Mouse (Mus musculus): ENCODE measurements around the gene Avpi1.

The Avpi1 gene

DNA sequence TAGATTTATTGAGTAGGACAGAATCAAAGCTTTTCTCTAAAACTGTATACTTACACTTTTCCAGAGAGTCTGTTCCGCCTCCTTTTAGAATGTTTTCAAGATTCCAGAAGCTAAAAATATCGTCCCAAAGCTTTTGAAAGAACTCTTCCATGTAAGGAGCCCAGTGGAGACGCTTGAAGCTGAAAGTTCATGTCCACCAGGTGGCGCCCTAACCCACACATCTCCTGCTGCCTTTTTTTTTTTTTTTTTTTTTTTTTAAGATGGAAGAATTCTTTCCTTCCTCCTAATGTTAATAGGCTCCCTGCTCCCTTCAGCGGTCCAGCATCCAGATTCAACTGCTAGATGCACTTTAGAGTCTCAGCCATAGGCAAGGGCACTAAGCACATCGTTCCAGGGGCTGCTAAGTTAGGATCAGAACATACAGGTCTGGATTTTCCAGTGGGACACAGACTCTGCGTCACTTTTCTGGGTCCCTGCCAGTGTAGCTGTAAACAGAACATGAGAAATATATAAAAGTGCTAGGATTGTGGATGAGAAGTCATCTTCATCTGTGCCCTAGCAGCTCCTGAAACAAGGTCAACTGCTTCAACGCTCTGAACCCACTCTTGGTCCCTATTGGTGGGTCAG is 15.8 kb upstream of the Avpi1 start:
- peak; percentile 79 for DNase-seq (ENCODE audit: low spot score)

DNA sequence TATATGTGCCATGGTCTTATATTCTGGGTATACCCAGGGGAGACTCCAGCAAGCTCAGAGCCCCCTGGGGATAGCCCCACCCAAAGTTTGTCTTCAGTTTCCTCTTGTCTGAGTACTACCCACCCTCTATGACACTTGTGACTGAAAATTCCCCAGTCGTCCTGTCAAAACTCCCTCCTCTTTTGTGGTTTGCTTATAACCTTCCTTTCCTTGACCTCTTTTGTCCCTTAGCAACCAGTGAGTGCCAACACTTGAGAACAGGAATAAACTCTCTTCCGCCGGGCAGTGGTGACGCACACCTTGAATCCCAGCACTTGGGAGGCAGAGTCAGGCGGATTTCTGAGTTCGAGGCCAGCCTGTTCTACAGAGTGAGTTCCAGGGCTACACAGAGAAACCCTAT is 15.2 kb upstream of the Avpi1 start:
- DNase-seq (ENCODE audit: low spot score): no peak

DNA sequence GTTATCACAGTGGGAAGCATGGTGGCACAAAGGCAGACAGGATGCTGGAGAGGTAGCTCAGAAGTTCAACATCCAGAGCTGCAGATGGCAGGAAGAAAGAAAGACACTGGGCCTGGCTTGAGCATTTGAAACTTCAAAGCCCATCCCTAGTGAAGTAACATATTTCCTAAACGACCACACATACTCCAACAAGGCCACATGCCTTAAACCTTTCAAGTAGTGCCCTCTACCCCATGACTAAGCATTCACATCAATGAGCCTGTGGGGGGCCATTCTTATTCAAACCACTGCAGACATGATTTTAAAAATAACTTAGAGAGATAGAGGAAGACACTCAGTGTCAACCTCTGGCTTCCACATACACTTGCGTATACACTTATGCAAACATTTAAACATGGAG is 13.9 kb upstream of the Avpi1 start:
- DNase-seq (ENCODE audit: low spot score): no peak

DNA sequence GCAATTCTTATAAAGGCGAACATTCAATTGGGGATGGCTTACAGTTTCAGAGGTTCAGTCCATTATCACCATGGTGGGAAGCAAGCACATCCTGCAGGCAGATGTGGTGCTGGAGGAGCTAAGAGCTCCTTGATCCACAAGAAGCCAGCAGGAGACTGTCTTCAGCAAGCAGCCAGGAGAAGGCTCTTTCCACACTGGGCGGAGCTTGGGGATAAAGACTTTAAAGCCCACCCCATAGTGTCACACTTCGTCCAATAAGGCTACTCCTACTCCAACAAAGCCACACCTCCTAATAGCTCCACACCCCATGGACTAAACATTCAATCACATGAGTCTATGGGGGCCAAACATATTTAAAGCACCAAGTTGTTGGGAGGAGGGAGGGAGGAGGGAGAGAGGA is 13.1 kb upstream of the Avpi1 start:
- no peak for DNase-seq (ENCODE audit: low spot score)

DNA sequence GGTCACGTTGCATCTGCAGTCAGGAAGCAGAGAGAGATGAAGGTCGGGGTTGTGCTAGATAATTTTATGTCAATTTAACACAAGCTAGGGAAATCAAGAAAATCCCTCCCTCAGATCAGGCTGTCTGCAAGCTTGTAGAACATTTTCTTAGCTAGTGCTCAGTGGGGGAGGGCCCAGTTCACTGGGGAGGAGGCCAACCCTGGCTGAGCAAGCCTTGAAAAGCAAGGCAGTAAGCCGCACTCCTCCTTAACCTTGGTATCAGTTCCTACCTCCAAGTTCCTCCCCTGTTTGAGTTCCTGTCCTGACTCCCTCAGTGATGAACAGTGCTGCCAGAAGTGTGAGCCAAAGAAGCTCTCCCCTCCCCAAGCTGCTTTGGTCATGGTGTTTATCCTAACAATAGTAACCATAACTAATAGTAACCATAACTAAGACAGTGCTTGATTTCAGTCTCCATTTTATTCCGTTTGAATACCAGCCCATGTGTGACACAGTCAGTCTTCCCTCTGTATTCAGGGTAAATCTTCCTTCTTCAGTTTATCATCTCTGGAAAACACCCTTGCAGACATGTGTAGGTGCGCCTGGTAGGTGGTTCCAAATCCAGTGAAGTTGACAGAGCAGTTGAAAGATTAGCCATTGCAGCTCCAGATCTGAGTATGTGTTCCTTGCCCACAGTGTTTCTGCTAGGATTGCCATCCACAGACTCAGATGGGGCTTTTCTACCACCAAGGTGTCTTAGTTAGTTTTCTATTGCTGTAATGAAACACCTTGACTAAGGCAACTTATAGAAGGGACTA is 11.1 kb upstream of the Avpi1 start:
- DNase-seq (ENCODE audit: low spot score): no peak

DNA sequence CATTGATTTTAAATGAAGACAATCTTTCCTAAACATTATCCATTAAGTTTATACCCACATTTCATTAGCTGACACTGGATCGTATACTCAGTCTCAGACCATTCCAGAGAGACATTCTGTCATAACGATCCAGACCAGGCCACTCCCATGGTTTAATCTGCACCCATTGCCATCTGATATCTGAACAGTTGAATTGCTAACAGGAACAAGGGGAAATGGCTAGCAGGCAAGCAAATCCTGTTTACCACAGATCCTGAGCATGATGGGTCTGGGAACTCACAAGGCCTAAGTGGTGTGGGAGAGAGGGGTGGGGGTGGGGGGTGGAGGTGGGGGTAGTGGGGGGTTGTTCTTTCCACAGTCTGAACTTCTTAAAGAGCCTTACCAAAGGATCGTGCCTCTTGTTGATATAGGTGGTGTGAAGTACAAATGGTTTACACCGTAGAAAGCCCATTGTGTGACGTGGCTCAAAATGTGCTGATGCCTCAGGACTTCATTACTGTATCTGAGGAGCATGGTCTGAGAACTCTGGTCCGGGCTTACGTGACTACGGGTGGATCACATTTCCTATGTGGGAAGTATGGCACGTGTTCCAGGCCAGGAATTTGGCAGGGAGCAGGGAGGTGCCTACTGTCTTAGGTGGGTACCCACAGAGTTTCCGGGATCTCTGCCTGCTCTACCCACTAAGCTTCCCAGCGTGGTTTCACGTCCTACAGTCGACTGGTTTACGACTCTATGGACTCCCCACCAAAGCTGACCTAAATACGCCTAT is 9.8 kb upstream of the Avpi1 start:
- no peak for DNase-seq (ENCODE audit: low spot score)

DNA sequence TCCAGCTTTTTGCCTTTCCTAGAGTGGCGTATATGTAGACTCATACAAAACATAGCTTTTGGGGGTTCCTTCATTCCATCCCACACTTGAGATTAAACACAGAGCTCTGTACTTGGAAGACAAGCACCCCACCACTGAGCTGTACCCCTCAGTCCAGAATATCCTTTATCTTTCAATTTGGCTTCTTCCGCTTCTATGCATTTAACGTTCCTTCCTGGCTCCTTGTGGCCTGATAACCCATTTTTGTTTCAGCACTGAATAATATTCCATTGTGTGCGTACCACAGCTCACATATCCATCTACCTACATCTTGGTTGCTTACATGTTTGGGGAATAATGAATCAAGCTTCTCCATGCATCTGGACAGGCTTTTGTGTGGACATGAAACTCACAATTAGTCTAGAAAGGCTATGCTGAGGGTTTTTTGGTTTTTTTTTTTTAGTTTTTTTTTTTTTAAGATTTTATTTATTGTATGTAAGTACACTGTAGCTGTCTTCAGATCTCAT is 8.4 kb upstream of the Avpi1 start:
- DNase-seq (ENCODE audit: low spot score): no peak

DNA sequence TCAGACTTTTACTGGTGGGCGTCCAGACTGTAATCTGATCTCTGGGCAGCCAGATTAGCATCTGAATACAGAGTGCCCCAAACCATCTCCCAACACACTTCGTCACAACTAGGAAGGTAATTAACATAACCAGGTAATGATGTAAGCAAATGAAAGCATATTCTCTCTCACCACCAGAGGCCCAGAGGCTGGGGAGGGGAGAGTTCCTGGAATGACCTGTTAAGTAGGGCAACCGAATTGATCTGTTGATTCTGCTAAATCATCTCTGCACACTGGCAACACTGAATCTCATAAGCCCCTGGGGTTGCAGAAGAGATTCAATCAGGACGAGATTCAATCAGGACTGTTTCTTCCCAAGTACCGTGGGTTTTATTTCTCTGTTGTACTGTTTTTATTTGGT is 7.3 kb upstream of the Avpi1 start:
- DNase-seq (ENCODE audit: low spot score): no peak

DNA sequence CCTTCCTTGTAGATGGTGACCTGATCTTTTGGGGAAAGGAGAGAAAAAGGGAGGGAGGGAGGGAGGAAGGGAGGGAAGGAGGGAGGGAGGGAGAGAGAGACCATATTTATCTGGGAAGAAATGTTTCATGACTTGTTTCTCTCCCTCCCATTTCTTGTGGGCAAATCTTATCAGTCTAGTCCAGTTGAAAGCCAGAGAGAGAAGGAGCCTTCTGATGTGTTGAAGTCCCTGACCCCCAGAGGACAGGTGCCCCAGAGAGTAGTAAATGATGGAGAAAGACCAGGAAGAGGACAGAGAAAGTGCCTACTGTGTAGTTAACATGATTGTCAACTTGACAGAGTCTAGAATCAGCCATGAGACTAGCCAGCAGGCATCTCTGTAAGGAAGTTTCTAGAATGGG is 6.2 kb upstream of the Avpi1 start:
- DNase-seq (ENCODE audit: low spot score): no peak

DNA sequence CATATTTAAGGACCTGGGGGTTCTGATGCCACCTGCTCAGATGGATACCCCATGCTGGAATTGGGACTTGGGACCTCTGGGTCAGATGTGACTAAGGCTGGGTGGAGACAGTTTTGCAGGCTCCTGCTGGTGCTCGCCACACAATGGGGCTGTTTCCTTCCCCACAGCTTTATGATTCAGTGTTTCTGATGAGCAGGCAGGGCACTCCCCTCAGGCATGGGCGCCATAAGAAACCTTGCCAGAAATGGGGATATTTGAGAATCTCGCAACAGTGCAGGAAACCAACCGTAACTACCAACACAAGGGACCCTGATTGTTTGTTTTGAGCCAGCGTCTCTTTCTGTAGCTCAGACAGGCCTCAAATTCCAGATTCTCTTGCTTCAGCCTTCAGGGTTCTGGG is 2.2 kb upstream of the Avpi1 start:
- no peak for DNase-seq (ENCODE audit: low spot score)

DNA sequence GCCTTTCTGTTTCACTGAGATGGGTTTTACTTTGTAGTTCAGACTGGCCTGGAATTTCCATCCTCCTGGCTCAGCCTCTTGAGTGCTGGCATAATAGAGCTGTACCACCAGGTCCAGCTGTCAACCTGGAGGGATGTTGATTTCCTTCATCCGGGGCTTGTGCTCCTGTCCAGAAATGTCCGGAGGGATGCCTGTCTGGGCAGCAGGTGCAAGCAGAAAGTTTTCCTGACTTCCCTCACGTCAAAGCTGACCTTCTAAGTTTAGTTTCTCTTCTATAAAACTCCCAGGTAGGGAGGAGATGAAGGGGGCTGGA is 1.4 kb upstream of the Avpi1 start:
- no peak for DNase-seq (ENCODE audit: low spot score)

DNA sequence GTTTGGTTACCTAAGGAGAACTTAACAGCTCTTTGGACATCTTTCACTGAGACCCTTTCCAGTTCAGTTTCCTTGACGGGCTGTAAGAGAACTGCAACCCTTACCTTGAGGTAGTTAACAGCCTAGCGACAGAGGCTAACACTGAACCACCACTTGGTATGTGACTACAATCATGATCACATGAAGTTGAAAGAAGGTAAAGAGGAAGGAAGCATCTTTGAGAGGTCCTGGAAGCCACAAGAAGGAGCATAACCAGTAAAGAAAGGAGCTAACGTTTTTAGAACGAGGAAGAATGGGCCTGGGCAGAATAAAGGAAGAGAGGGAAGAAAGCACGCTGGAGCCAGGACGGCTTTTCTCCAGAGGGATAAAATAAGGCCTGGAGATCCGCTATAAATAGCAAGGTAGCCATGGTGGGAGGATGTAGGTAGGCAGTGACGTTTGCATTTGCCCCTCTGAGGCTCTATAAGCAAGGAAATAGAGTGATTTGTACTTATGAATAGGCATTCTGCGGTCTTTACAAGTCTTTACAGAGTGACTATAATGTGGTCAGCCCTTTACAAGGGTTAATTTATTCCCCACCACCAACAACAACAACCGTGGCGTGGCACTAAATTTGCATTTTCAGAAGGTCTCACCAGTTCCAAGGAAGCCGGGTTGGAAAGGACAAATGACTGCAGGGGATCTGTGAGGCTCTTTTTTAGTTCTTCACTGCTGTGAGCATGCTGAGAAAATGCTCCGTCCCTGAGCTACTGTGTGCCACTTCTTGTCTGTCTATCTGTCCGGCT is 842 bp upstream of the Avpi1 start:
- DNase-seq (ENCODE audit: low spot score): no peak

DNA sequence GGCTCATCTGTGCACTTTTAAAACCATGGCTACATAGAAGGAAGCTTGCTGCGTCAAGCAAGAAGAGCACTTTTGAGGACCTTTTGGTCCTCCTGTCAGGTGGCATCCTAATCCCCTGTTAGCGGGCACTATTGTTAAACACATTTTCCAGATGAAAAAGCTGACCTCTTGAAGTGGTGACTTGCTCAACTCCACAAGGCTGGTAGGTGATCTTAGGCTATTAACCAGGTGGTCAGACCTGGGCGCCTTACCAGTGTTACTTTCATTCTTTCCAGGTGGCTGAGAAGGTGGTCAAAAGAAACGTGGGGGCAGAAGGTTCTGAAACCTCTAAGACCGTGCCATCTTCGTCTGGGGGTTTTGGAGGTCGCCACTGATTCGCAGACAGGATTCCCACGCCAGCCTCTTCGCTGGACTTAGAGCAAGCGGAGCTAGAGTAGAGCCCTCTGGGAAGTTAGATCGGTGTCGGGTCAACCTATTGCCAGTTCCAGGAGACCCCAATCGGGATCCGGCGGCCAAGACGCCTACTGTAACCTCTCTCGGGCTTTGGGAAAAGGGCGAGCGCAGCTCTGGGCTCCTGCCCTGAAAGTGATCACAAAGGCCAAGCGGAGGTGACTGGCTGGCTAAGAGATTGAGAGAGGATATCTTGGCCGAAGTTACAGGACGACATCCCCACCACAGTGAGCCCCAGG is 663 bp downstream of the Avpi1 start:
- no peak for DNase-seq (ENCODE audit: low spot score)

DNA sequence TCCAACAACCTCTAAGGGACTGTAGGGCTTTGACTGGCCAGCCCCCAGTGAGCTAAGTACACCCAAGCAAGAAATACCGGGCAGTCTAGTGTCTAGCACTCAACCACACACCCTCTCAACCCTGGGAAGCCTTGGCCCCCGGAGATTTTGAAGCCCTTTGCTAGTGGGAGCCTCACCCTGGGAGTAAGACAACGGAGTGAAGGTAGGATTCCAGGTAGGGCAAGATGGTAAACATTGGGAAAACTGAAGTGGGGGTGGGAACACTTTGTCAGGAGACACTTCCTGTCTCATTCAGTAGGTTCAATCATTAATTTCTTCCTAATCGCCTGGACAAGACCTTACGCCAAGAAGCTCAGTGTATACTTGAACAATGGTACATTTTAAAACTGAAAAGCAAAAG is 1.8 kb downstream of the Avpi1 start:
- no peak for DNase-seq (ENCODE audit: low spot score)

DNA sequence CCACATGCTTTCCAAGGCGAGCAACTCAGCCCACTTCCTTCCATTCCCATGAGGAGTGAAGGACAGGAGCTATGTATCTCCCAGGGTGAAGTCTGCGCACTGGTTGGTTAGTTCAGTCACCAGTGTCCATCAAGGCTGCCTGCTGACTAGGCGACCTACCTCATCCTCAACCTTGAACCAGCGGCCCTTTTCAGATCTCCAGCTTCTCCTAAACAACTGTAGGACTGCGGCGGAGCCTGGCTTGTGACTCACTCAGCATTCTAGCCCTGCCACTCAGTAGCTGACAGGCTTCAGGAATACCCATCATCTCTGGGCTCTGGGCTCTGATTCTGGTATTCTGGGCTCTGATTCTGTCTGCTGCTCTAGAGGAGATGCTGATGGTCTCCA is 2.6 kb downstream of the Avpi1 start:
- no peak for DNase-seq (ENCODE audit: low spot score)

DNA sequence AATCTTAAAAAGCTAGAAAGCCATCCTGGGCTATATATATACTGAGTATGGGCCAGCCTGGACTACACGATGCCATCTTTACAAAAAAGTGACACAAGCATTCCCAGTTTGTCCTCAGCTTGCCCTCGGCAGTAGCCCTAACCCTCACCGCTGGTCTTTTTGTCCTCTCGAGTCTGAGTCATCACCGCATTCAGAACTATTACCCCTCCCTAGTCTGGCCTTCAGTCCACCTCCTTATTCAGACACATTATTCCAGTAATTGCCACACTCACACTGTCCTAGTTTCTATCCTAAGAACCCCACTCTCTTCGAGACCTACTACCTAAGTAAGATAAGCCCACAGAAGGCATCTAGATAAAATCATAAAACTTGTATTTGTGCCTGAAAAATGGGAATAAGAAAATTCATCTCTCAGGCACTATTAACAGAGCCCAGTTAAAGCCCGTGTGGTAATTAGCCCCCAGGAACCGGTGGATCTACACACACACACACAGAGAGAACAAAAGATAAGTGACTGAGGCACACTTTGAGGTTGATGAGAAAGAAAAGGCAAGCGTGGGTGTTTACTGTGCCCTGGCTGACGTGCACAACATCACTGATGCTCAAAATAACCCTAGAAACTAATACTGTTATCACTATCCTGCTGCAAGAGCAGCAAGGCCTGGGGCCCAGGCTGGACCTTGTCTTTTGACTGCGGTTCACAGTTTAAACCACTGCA is 3.2 kb downstream of the Avpi1 start:
- DNase-seq (ENCODE audit: low spot score): no peak

DNA sequence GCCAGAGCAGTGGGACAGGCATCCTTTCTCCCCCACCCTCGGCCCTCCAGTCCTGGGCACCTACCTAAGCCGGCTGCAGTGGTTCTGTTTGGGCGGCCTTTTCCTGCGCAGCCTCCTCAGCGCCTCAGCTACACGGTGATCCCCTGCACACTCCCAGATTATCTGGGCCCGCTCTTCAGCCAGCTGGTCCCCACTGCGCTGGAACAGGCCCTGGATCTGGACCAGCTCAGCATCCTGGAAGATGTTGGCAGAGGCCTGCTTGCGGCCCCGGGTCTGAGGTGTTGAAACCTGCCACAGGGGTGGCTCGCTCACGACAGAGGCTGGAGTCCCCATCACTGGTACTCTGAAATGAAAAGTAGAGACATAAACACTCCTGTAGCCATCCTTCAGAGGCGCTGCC is 4.2 kb downstream of the Avpi1 start:
- DNase-seq (ENCODE audit: low spot score): no peak

DNA sequence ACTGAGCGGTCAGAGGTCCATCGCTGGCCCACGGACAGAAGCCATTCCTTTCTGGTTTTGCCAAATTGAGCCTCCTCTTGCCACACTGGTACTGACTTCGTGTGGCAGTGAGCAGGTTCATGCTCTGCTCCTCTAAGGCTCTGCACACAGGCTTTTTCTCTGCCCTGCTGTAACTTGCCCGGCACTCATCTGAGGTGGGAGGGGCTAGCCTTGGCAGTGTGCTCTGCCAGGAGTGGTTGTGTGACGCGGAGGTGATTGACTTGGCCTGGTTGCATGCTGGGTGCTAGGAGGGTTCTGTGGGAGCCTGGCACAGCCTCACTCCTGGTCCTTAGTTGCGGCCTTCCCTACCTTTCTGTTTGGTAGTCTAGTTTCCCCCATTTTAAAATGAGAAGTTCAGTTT is 8.4 kb downstream of the Avpi1 start:
- no peak for DNase-seq (ENCODE audit: low spot score)

DNA sequence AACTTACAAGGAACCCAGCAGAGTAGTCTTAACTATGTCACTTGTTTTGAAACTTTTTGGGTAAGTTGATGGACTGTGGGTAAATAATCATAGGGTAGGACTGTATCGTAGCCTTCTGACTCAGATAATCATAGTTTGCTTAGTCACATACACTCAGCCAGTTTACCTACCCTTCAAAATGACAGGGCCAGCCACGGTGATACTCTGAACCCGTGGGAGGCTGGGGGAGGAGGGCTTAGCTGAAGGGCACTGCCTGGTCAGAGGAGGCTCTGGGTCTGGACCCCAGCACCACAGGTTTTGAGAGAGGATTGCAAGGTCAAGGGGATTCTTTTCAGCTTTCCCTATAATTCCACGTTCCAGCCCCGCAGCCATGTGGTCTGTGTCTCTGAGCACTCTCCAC is 10.3 kb downstream of the Avpi1 start:
- no peak for DNase-seq (ENCODE audit: low spot score)

DNA sequence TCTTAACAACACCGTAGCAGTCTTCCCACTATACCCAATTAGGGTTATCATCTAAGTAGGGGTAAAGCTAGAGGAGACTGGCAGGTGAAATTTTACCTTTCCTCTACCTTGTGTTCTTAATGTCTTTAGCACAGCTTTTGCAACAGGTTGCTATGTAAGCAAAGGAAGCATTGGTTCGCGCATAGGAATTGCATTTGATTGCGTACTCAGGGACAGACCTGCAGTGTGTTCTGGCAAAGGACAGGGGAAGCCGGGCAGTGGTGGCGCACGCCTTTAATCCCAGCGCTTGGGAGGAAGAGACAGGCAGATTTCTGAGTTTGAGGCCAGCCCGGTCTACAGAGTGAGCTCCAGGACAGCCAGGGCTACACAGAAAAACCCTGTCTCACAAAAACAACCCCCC is 10.7 kb downstream of the Avpi1 start:
- no peak for DNase-seq (ENCODE audit: low spot score)

DNA sequence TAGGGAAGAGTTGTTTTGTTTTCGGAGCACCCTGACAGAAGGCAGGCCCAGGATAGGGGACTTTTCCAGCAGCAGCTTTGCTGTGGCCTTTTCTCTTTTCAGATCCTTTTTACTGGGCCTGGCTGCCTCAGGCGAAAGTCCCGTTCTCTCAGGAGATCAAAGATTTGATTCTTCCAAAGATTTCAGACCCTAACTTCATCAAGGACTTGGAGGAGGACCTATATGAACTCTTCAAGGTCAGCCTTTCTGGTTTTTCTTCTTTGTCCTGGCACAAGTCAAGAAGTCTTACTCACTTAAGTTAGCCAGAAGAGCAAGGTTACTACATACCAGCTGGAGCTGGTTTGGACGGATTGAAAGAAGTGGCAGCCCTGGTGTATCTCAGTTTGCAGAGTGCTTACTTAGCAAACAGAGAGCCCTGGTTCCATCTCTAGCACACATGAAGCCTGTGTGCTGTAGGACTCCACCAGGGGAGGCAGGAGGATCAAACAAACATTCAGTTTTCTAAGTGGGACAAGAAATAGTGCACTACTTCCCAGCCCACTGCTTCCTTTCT is 13.0 kb downstream of the Avpi1 start:
- DNase-seq (ENCODE audit: low spot score): no peak

All from c-Kit-positive CD71-positive TER-119-positive erythroid progenitor cells, embryonic 14.5 days (primary cell).